Mouse (Mus musculus) heart, embryonic 16.5 days (tissue): ENCODE data around the gene Pdha1. TPM values are rescaled to one million over a fixed set of nuclear protein-coding genes. Genes with fewer than 3 reads are reported as not detected.

ENCODE experiments used
- polyA plus RNA-seq: library from polyadenylated mRNA; unstranded; fragments of >200 nt; fragmentation: Nextera tagmentation; extraction: Ambion mirVana; gene quantifications from 2 replicates; pipeline ENCODE4 v1.2.1, GENCODE M21; 2015

Pdha1 gene
- polyA plus RNA-seq, 1 experiment from 2014 or later = 383 TPM

Other genes starting within 250 kb of the Pdha1 start
- 0.10 and 0.26 TPM in 2 replicates for gene Map3k15, start 150.0 kb downstream of the Pdha1 start, polyA plus RNA-seq